In genomic region chr1:156204656-156205131, GRCm38 (mm10) we compare ENCODE assay signal across 8 mouse cellular contexts. TPM values are rescaled to one million over a fixed set of nuclear protein-coding genes. Genes with fewer than 3 reads are reported as not detected.
DNase-seq lines count a peak whose midpoint lies in the region; ATAC-seq and TF ChIP-seq lines count a peak whose summit lies in the region.

Gene Fam163a (minus strand): TSS chr1:156205026.

- H3K4me3 ChIP-seq in heart, embryonic 13.5 days = peak within 1 kb of the TSS; percentile 64
- peak within 1 kb of the TSS; percentile 45 for H3K4me3 ChIP-seq in forebrain, postnatal 0 days (ENCODE audit: low read depth, low read length)
- peak within 1 kb of the TSS; percentile 54 for H3K4me3 ChIP-seq in midbrain, postnatal 0 days (ENCODE audit: low read depth, low read length)

- no peaks in the 10 kb centered on the region for H3K36me3 ChIP-seq in heart, embryonic 13.5 days
- H3K36me3 ChIP-seq in forebrain, postnatal 0 days (ENCODE audit: insufficient read depth) = no peaks in the 10 kb centered on the region
- H3K36me3 ChIP-seq in midbrain, postnatal 0 days (ENCODE audit: insufficient read depth, low read length) = no peaks in the 10 kb centered on the region

- peak within 1 kb of the TSS; percentile 94 for H3K4me2 ChIP-seq in heart, embryonic 13.5 days
- peak within 1 kb of the TSS; percentile 86 for H3K4me2 ChIP-seq in forebrain, postnatal 0 days (ENCODE audit: low read depth)
- peak within 1 kb of the TSS; percentile 86 for H3K4me2 ChIP-seq in midbrain, postnatal 0 days (ENCODE audit: low read depth, low read length, poor library complexity, severe bottlenecking)

- peaks cover 59% of the 10 kb centered on the region for H3K27me3 ChIP-seq in heart, embryonic 13.5 days (replicated peaks)
- H3K27me3 ChIP-seq in forebrain, postnatal 0 days (ENCODE audit: insufficient read depth, low read length) = peaks cover 37% of the 10 kb centered on the region
- peaks cover 12% of the 10 kb centered on the region for H3K27me3 ChIP-seq in midbrain, postnatal 0 days (ENCODE audit: insufficient read depth, low read length)

- no peak for DNase-seq in heart, adult 9 months (ENCODE audit: low spot score in 2 of 2)
- DNase-seq in adrenal gland, postnatal 10 days = peak; percentile 52
- DNase-seq in forebrain, postnatal 0 days = peak; percentile 63
- peak; percentile 43 to 69 for DNase-seq in kidney, postnatal 36 days
- no peak for DNase-seq in midbrain, postnatal 0 days (ENCODE audit: low spot score)
- no peak for DNase-seq in yolk sac, embryonic 10.5 days (ENCODE audit: low spot score)
- no peak for DNase-seq in spleen, postnatal 4 days (ENCODE audit: low spot score in 2 of 2)

- no peak for TF ChIP-seq CTCF in forebrain, postnatal 0 days (IDR thresholded peaks at IDR 0.05; ENCODE audit: low read depth)
- TF ChIP-seq CTCF in midbrain, postnatal 0 days (IDR thresholded peaks at IDR 0.05) = 0 out of 2 replicates have a peak, but pooled peaks have one; percentile 13

- H3K4me1 ChIP-seq in heart, embryonic 13.5 days = peaks cover 26% of the 10 kb centered on the region
- 0 out of 2 replicates have a peak, but pooled peaks cover 7% of the 10 kb centered on the region for H3K4me1 ChIP-seq in forebrain, postnatal 0 days (ENCODE audit: insufficient read depth)
- peaks cover 3% of the 10 kb centered on the region; the same call in 1 of the 2 replicates for H3K4me1 ChIP-seq in midbrain, postnatal 0 days (ENCODE audit: insufficient read depth, low read length)

- ATAC-seq in heart, embryonic 13.5 days (ENCODE audit: extremely low read depth, insufficient number of reproducible peaks, low FRiP score, low TSS enrichment) = no peak
- ATAC-seq in forebrain, postnatal 0 days = peak; percentile 84
- ATAC-seq in midbrain, postnatal 0 days (ENCODE audit: low FRiP score) = peak; percentile 68

- peak within 1 kb of the TSS; percentile 81 for H3K9ac ChIP-seq in heart, embryonic 13.5 days
- peak within 1 kb of the TSS; percentile 58 for H3K9ac ChIP-seq in forebrain, postnatal 0 days
- peak within 1 kb of the TSS; percentile 51 for H3K9ac ChIP-seq in midbrain, postnatal 0 days (replicated peaks; ENCODE audit: low read length, poor library complexity, severe bottlenecking)

- H3K27ac ChIP-seq in heart, embryonic 13.5 days (replicated peaks) = no peak within 1 kb of the TSS
- no peak within 1 kb of the TSS for H3K27ac ChIP-seq in forebrain, postnatal 0 days (ENCODE audit: low read depth, low read length)
- H3K27ac ChIP-seq in midbrain, postnatal 0 days (ENCODE audit: low read depth, low read length) = peak within 1 kb of the TSS; percentile 32; the same call in 1 of the 2 replicates

- WGBS in heart, embryonic 13.5 days = 0% methylated on average over 44 of the region's 44 CpGs
- 2% methylated on average over 44 of the region's 44 CpGs for WGBS in forebrain, postnatal 0 days
- under 1% methylated on average over 28 of the region's 44 CpGs for WGBS in midbrain, postnatal 0 days

- H3K9me3 ChIP-seq in heart, embryonic 13.5 days = 0 out of 2 replicates have a peak, but pooled peaks cover 3% of the 10 kb centered on the region
- H3K9me3 ChIP-seq in forebrain, postnatal 0 days (ENCODE audit: low read length) = no peaks in the 10 kb centered on the region
- no peaks in the 10 kb centered on the region for H3K9me3 ChIP-seq in midbrain, postnatal 0 days (ENCODE audit: low read length)

RNA-seq across cellular contexts. Expression of gene Fam163a, which starts in this region (rescaled TPM):
- 2.0 and 2.5 TPM in 2 replicates for polyA plus RNA-seq in heart, embryonic 13.5 days (2015; fragmentation: Nextera tagmentation; extraction: Ambion mirVana)
- total RNA-seq in adrenal gland, postnatal 10 days (2021) = 10 to 100 TPM; 10.4 to 14.3 TPM
- 3.8 and 5.2 TPM in 2 replicates for total RNA-seq in forebrain, postnatal 0 days (2014; rRNA removed)
- 4.8 and 6.9 TPM in 2 replicates for polyA plus RNA-seq in forebrain, postnatal 0 days (2015; fragmentation: Nextera tagmentation; extraction: Ambion mirVana)
- total RNA-seq in midbrain, postnatal 0 days (2014; rRNA removed) = 4.6 and 5.6 TPM in 2 replicates
- 4.8 TPM in 2 replicates for polyA plus RNA-seq in midbrain, postnatal 0 days (2015; fragmentation: Nextera tagmentation; extraction: Ambion mirVana)

Comparison
In these comparisons a context has a peak if more than half of its experiments do, and no peak if none do; other contexts are left out.
1. DNase-seq: peak in adrenal gland, postnatal 10 days (single experiment), forebrain, postnatal 0 days (single experiment) and kidney, postnatal 36 days (2 of 2); none in heart, adult 9 months (0 of 2), midbrain, postnatal 0 days (single experiment), yolk sac, embryonic 10.5 days (single experiment) and spleen, postnatal 4 days (0 of 2).
2. Peak in every context shown above with its lines, with median percentiles within 50 percentile points of each other: H3K4me2 ChIP-seq, H3K4me3 ChIP-seq and H3K9ac ChIP-seq.